Mouse (Mus musculus) forebrain, postnatal 0 days (tissue): ENCODE data around the gene Ngdn. TPM values are rescaled to one million over a fixed set of nuclear protein-coding genes. Genes with fewer than 3 reads are reported as not detected.
A peak's percentile ranks its signal among the peaks of the same experiment; 100 is the strongest.
"Not testable (repeated sequence)": the region's sequence is repeated elsewhere in the genome, so short reads cannot be mapped to it uniquely, and the experiment has no call there.

ENCODE experiments used
- ATAC-seq: fragments of 200-750 bp; cut with Nextera tagmentation; 2 replicates; pipeline ENCODE4 v1.8.0; 2017; ENCODE audit warnings: mild to moderate bottlenecking, moderate library complexity
- DNase-seq: peaks from one replicate; pipeline ENCODE4 v3.0.0-alpha.2; 2015
- H3K27ac ChIP-seq: fragments of 300-500 bp; sonication (generic); 2 replicates; pipeline ENCODE4 v1.5.1; 2014; ENCODE audit warnings: low read depth, mild to moderate bottlenecking, antibody characterized with exemption, low read length, moderate library complexity, mixed read lengths
- H3K27me3 ChIP-seq: fragments of 300-500 bp; sonication (generic); 2 replicates; pipeline ENCODE4 v1.6.1; 2014; ENCODE audit warnings: mild to moderate bottlenecking, low read length, mixed read lengths; ENCODE audit not compliant: insufficient read depth
- H3K36me3 ChIP-seq: fragments of 300-500 bp; sonication (generic); 2 replicates; pipeline ENCODE4 v1.6.1; 2014; ENCODE audit warnings: mild to moderate bottlenecking, moderate library complexity; ENCODE audit not compliant: insufficient read depth
- H3K4me1 ChIP-seq: fragments of 300-500 bp; sonication (generic); 2 replicates; pipeline ENCODE4 v1.6.1; 2014; ENCODE audit warnings: antibody characterized with exemption; ENCODE audit not compliant: insufficient read depth
- H3K4me2 ChIP-seq: fragments of 300-500 bp; sonication (generic); 2 replicates; pipeline ENCODE4 v1.6.1; 2014; ENCODE audit warnings: low read depth, mild to moderate bottlenecking, moderate library complexity
- H3K4me3 ChIP-seq: fragments of 300-500 bp; sonication (generic); 2 replicates; pipeline ENCODE4 v1.5.1; 2014; ENCODE audit warnings: low read depth, low read length, mixed read lengths
- H3K9ac ChIP-seq: fragments of 300-500 bp; sonication (generic); 2 replicates; pipeline ENCODE4 v1.6.1; 2014; ENCODE audit warnings: mild to moderate bottlenecking
- H3K9me3 ChIP-seq: fragments of 300-500 bp; sonication (generic); 2 replicates; pipeline ENCODE4 v1.6.1; 2016; ENCODE audit warnings: low read length
- CTCF ChIP-seq: sonication (generic); IDR thresholded peaks from 2 replicates; pipeline ENCODE4 v1.5.1; 2016; ENCODE audit warnings: antibody characterized with exemption, control low read depth, low read depth
- WGBS: fragments of 180-500 bp; shearing (Covaris S2); extraction: QIAGEN DNeasy Blood & Tissue Kit; methylation state at CpG from one replicate; pipeline ENCODE4 v1.1.7; 2014; 5-methylcytosine and 5-hydroxymethylcytosine counted together
- polyA plus RNA-seq: library from polyadenylated mRNA; unstranded; fragments of >200 nt; fragmentation: Nextera tagmentation; extraction: Ambion mirVana; gene quantifications from 2 replicates; pipeline ENCODE4 v1.2.1, GENCODE M21; 2015
- total RNA-seq: library from RNA; depleted of rRNA; stranded (reverse); fragments of >200 nt; gene quantifications from 2 replicates; pipeline ENCODE4 v1.2.3, GENCODE M21; 2014; rRNA removed

Ngdn gene
- total RNA-seq: 24.2 and 36.8 TPM in 2 replicates
- polyA plus RNA-seq: 47.9 and 51.3 TPM in 2 replicates

DNA sequence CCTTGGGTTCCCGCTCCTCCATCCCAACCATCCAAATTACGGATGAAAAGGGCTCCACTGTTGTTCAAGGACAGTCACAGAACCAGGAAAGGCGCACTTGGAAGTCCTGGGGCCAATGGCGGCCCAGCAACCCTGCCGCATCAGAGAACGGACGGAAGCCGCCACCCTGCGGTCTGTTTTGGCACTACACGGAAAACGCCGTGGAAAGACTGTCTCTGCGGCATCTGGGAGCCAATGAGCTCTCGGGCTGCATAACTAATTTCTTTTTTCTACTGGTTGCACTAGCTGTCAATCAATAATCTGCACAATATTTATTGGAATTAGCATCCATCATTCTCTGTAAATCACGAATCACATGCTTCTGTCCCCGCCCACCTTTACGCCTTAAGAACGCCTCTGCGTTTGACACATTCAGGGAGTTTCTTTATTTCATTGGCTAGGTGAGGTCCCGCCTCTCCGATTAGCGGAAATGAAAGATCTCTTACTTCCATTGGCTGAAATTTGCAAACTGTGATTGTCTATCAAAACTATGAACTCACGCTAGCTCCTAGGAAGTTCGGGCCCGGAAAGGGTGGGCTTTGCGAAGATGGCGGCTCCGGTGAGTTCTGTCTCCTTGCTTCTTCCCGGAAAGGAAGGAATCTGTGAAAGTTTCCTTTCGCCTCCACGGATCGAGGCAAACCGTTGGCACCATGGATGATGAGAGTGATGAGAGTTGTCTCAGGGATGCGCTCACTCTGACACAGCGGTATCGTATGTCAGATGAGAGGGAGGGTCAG lies at the start of gene Ngdn:
Gene Ngdn, plus strand, starts transcription at position 464 of the 776 bp plus-strand sequence.
- under 1% methylated on average over 36 of the region's 36 CpGs for WGBS

DNA sequence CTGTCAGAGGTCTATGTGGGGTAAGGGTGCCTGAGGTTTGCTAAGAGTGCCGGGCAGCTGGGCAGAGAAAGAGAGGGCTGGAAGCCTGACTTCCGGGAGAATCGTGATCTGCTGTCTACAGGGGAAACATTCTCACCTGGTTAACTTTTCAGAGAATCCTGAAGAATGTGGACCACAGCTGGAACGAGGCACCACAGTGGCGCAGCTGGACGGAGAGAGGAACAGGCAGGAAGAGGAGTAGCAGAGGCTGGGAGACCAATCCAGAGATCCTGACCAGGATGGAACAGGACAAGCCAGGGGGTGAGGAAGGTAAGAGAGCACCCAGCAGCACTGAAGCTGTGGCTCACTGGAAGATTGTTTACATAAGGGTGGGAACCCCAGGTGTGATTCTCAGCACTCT lies 49.6 kb upstream of the Ngdn start:
- no peak for ATAC-seq
- 78% methylated on average over 6 of the region's 6 CpGs for WGBS
- no peak for TF ChIP-seq CTCF

More for the DNA sequence above, at the start of gene Ngdn:
- Histone ChIP-seq H3K36me3 (no peaks in the 10 kb centered on the region; the same call in 1 of the 2 replicates), H3K4me2 (peak within 1 kb of the TSS; percentile 86), H3K9me3 (no peaks in the 10 kb centered on the region), H3K4me3 (peak within 1 kb of the TSS; percentile 85), H3K9ac (peak within 1 kb of the TSS; percentile 72), H3K27me3 (no peaks in the 10 kb centered on the region), H3K4me1 (no peaks in the 10 kb centered on the region), H3K27ac (peak within 1 kb of the TSS; percentile 97)
- ATAC-seq: peak; percentile 97
- DNase-seq: peak; percentile 99
- TF ChIP-seq CTCF: peak; percentile 97

DNA sequence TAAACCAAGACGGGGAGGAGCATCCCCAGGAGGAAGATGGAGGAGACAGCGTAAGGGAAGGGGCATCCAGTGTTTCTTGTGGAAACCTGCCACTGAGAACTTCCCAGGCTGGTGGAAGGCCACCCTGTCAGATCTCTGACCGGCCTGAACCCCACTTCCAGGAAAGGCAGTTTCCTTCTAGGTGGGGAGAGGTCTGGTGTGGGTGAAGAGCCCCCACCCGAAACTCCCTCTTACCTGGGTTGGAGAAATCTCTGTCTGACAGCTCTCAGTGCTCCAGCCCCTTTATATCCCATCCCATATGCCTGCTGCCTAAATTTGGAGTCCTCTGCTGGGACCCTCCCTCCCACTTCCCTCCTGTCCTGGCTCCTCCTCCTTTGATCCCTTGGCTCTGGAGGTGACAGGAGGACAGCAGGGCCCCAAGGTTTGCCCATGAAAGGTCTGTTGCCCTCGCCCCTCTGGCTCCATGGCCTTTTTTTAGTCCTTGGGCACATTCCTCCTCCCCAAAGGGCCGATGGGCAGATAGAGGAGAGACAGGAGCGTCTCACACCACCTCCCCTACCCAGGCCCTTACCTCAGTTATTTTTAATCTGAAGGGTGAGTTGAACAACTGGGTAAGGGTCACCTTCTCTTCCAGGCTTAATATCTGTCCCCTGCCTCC lies 48.8 kb upstream of the Ngdn start, which contains the start of gene Myh6:
Gene Myh6, minus strand, starts transcription at position 608 of the 658 bp plus-strand sequence.
- ATAC-seq (no peak), DNase-seq (no peak)
- no peak within 1 kb of the TSS for H3K27ac ChIP-seq
- TF ChIP-seq CTCF: no peak
- no peaks in the 10 kb centered on the region for H3K9me3 ChIP-seq
- H3K9ac ChIP-seq: no peak within 1 kb of the TSS
- H3K4me3 ChIP-seq: no peak within 1 kb of the TSS
- H3K27me3 ChIP-seq: no peaks in the 10 kb centered on the region
- no peaks in the 10 kb centered on the region for H3K36me3 ChIP-seq
- no peaks in the 10 kb centered on the region for H3K4me1 ChIP-seq
- 79% methylated on average over 7 of the region's 7 CpGs for WGBS
- no peak within 1 kb of the TSS for H3K4me2 ChIP-seq

More for the DNA sequence above, 49.6 kb upstream of the Ngdn start:
- Histone ChIP-seq H3K27me3 (no peaks in the 10 kb centered on the region), H3K4me2 (no peak overlapping the region), H3K36me3 (no peaks in the 10 kb centered on the region), H3K4me1 (no peaks in the 10 kb centered on the region), H3K9ac (no peak overlapping the region), H3K27ac (no peak overlapping the region), H3K4me3 (no peak overlapping the region), H3K9me3 (no peaks in the 10 kb centered on the region)
- DNase-seq: no peak

DNA sequence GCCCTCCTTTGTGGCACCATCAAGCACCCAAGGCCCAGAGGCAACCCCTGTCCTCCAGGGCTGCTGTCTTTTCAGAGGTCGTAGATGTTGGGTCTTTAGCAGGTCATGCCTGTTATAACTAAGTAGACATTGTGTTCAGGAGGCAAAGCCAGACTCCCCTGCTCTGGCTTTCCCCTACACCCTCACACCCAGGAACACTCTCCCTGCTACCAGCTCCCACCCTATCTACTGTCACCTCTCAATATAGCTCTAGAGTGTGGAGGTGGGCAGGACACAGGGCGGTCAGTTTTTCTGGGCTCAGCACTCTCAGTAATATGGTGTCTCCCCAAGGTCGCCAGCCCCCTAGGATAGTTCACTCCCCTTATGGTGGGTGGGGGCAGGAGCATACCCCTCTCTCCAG lies 47.4 kb upstream of the Ngdn start:
- DNase-seq (no peak), ATAC-seq (no peak)
- Histone ChIP-seq H3K27me3 (no peaks in the 10 kb centered on the region), H3K4me1 (no peaks in the 10 kb centered on the region), H3K9ac (no peak overlapping the region), H3K4me3 (no peak overlapping the region), H3K36me3 (no peaks in the 10 kb centered on the region), H3K9me3 (no peaks in the 10 kb centered on the region), H3K4me2 (no peak overlapping the region), H3K27ac (no peak overlapping the region)
- TF ChIP-seq CTCF: no peak
- WGBS: 96% methylated on average over 3 of the region's 3 CpGs

DNA sequence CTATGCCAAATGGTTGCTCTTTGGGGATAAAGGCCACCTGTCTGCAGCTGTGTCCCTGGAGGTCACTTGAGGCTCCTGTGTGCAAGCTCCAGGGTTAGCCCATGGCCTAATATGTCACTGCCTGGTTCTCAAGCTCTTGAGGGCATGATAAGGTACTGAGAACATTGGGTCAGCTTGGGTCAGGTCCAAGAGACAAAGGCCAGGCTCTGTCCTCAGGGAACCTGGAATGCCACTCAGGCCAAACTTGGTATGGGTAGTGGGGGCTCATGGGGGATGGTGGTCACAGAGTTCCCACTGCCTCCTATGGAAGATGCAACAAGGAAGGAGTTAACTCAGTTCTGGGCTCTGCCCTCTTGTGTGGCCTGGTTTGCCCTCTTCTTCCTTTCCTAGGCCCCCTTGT lies 46.9 kb upstream of the Ngdn start:
- DNase-seq (no peak), ATAC-seq (no peak)
- Histone ChIP-seq H3K9ac (no peak overlapping the region), H3K4me2 (no peak overlapping the region), H3K4me3 (no peak overlapping the region), H3K9me3 (no peaks in the 10 kb centered on the region), H3K36me3 (no peaks in the 10 kb centered on the region), H3K27ac (no peak overlapping the region), H3K4me1 (no peaks in the 10 kb centered on the region), H3K27me3 (no peaks in the 10 kb centered on the region)
- no peak for TF ChIP-seq CTCF

DNA sequence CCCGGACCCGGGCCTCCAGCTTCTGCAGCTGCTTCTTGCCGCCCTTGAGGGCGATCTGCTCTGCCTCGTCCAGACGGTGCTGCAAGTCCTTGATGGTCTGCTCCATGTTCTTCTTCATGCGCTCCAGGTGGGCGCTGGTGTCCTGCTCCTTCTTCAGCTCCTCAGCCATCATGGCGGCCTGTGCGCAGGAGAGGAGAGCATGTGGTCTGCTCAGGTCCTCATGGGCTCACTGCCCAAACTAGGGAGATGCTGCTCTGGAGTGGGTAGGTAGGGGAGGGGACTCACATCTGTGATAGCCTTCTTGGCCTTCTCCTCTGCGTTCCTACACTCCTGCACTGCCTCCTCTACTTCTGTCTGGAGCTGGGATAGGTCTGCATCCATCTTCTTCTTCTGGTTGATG lies 42.5 kb upstream of the Ngdn start:
- not testable (repeated sequence) for H3K9ac ChIP-seq, H3K27me3 ChIP-seq, H3K4me2 ChIP-seq, H3K4me1 ChIP-seq, H3K36me3 ChIP-seq, DNase-seq, H3K4me3 ChIP-seq, ATAC-seq, H3K9me3 ChIP-seq
- peak overlapping the region; percentile 85; the same call in 1 of the 2 replicates for H3K27ac ChIP-seq
- WGBS: 94% methylated on average over 7 of the region's 11 CpGs
